Mouse (Mus musculus) erythroid progenitor cell, adult 5-6 weeks (primary cell): ENCODE data around the gene Fitm1. TPM values are rescaled to one million over a fixed set of nuclear protein-coding genes. Genes with fewer than 3 reads are reported as not detected.

Source experiments
- ATAC-seq: replicated peaks from 2 replicates; pipeline ENCODE4 v1.8.0; 2016; ENCODE audit warnings: moderate number of reproducible peaks, mild to moderate bottlenecking, moderate TSS enrichment, inconsistent platforms; ENCODE audit not compliant: poor library complexity, low FRiP score, severe bottlenecking
- total RNA-seq, 2 experiments: library from RNA; stranded (forward) in 1 of 2; stranded (reverse) in 1 of 2; fragments of 150-400 nt in 1 of 2; fragments of 186-747, 209-891 nt in 1 of 2; gene quantifications; 2 replicates each; pipeline versions ENCODE4 v1.2.3 to v1.2.4; 2015 to 2017; ENCODE audit warnings: low replicate concordance in 2 of 2

The Fitm1 gene
- total RNA-seq (2015; ENCODE audit: low replicate concordance) = not detected in 2 replicates
- total RNA-seq (2017; ENCODE audit: low replicate concordance) = not detected in 2 replicates

GRCm38 (mm10) chr14:55575302-55575701 is at the start of gene Fitm1:
TSS of gene Fitm1 (plus strand) at chr14:55575617.
- ATAC-seq = no peak

GRCm38 (mm10) chr14:55526674-55527073 is 48.7 kb upstream of the Fitm1 start:
- ATAC-seq = no peak

- peak; percentile 75 for ATAC-seq
Measured at GRCm38 (mm10) chr14:55527940-55528339, 47.5 kb upstream of the Fitm1 start.

GRCm38 (mm10) chr14:55536116-55536745 is 39.2 kb upstream of the Fitm1 start:
- no peak for ATAC-seq

- peak; percentile 86 for ATAC-seq
Measured at GRCm38 (mm10) chr14:55540067-55540786, 35.2 kb upstream of the Fitm1 start, which contains the start of gene Pck2. TSS of gene Pck2 (plus strand) at chr14:55540266.

GRCm38 (mm10) chr14:55540787-55541321 is 34.6 kb upstream of the Fitm1 start:
- ATAC-seq = peak; percentile 25

GRCm38 (mm10) chr14:55542268-55542667 is 33.1 kb upstream of the Fitm1 start:
- ATAC-seq = peak; percentile 72

GRCm38 (mm10) chr14:55544334-55544733 is 31.1 kb upstream of the Fitm1 start:
- no peak for ATAC-seq

GRCm38 (mm10) chr14:55550191-55550590 is 25.2 kb upstream of the Fitm1 start:
- no peak for ATAC-seq

- no peak for ATAC-seq
Measured at GRCm38 (mm10) chr14:55551347-55551746, 24.1 kb upstream of the Fitm1 start.

GRCm38 (mm10) chr14:55551794-55552193 is 23.6 kb upstream of the Fitm1 start:
- no peak for ATAC-seq

- no peak for ATAC-seq
Measured at GRCm38 (mm10) chr14:55554635-55555034, 20.8 kb upstream of the Fitm1 start.

GRCm38 (mm10) chr14:55555788-55556187 is 19.6 kb upstream of the Fitm1 start:
- no peak for ATAC-seq

- ATAC-seq = no peak
Measured at GRCm38 (mm10) chr14:55557003-55557402, 18.4 kb upstream of the Fitm1 start.

- no peak for ATAC-seq
Measured at GRCm38 (mm10) chr14:55557587-55557986, 17.8 kb upstream of the Fitm1 start.

- ATAC-seq = 0 out of 2 replicates have a peak, but pooled peaks have one; percentile 19
Measured at GRCm38 (mm10) chr14:55558740-55559448, 16.5 kb upstream of the Fitm1 start.

- ATAC-seq = peak; percentile 76
Measured at GRCm38 (mm10) chr14:55559799-55560201, 15.6 kb upstream of the Fitm1 start, which contains the start of gene Dcaf11. TSS of gene Dcaf11 (plus strand) at chr14:55560006.

GRCm38 (mm10) chr14:55560202-55561073 is 15.0 kb upstream of the Fitm1 start, which contains the start of gene A730061H03Rik:
TSS of gene A730061H03Rik (minus strand) at chr14:55560406.
- peak; percentile 84 for ATAC-seq

- no peak for ATAC-seq
Measured at GRCm38 (mm10) chr14:55561860-55562259, 13.6 kb upstream of the Fitm1 start.
